Mouse (Mus musculus) small intestine, adult 2 months (tissue): ENCODE data around the gene Fam216b.

Source experiments
- CTCF ChIP-seq: fragments of 200-500 bp; IDR thresholded peaks from 2 replicates; pipeline ENCODE4 v1.5.1; 2012; ENCODE audit warnings: low read depth, mild to moderate bottlenecking, control low read depth, inconsistent platforms, low read length, moderate library complexity, mixed read lengths; ENCODE audit not compliant: insufficient replicate concordance, insufficient read length; ENCODE audit errors: extremely low read depth
- POLR2A ChIP-seq: fragments of 200-500 bp; IDR thresholded peaks from 2 replicates; pipeline ENCODE4 v1.6.1; 2012; ENCODE audit warnings: low read depth, mild to moderate bottlenecking, control low read depth, inconsistent platforms, low read length, moderate library complexity

GRCm38 (mm10) chr14:78126670-78127069, 37.9 kb upstream of the Fam216b start:
- TF ChIP-seq CTCF (no peak), POLR2A (no peak)
